Mouse (Mus musculus) lung, postnatal 0 days (tissue): ENCODE results near the gene Esm1. TPM values are rescaled to one million over a fixed set of nuclear protein-coding genes. Genes with fewer than 3 reads are reported as not detected.

ENCODE experiments used
- ATAC-seq: fragments of 200-750 bp; cut with Nextera tagmentation; 2 replicates; pipeline ENCODE4 v1.8.0; 2017; ENCODE audit warnings: moderate library complexity
- DNase-seq: peaks from one replicate; pipeline ENCODE4 v3.0.0-alpha.2; 2016; ENCODE audit warnings: low spot score
- H3K27ac ChIP-seq: fragments of 300-500 bp; sonication (generic); 2 replicates; pipeline ENCODE4 v1.5.1; 2014; ENCODE audit warnings: antibody characterized with exemption, mild to moderate bottlenecking, low read length, mixed read lengths
- H3K27me3 ChIP-seq: fragments of 300-500 bp; sonication (generic); replicated peaks from 2 replicates; pipeline ENCODE4 v1.6.1; 2014; ENCODE audit warnings: low read length, mixed read lengths; ENCODE audit not compliant: insufficient read depth
- H3K36me3 ChIP-seq: fragments of 300-500 bp; sonication (generic); 2 replicates; pipeline ENCODE4 v1.6.1; 2014; ENCODE audit warnings: low read length, mixed read lengths; ENCODE audit not compliant: insufficient read depth
- H3K4me1 ChIP-seq: fragments of 300-500 bp; sonication (generic); 2 replicates; pipeline ENCODE4 v1.6.1; 2014; ENCODE audit warnings: antibody characterized with exemption, low read depth, low read length, mixed read lengths; ENCODE audit not compliant: insufficient read depth
- H3K4me2 ChIP-seq: fragments of 300-500 bp; sonication (generic); replicated peaks from 2 replicates; pipeline ENCODE4 v1.6.1; 2014; ENCODE audit warnings: low read depth, mild to moderate bottlenecking, low read length, moderate library complexity, mixed read lengths
- H3K4me3 ChIP-seq: fragments of 300-500 bp; sonication (generic); 2 replicates; pipeline ENCODE4 v1.5.1; 2014; ENCODE audit warnings: low read depth, low read length
- H3K9ac ChIP-seq: fragments of 300-500 bp; sonication (generic); replicated peaks from 2 replicates; pipeline ENCODE4 v1.6.1; 2014; ENCODE audit warnings: low read depth, mild to moderate bottlenecking
- H3K9me3 ChIP-seq: fragments of 300-500 bp; sonication (generic); 2 replicates; pipeline ENCODE4 v1.6.1; 2016; ENCODE audit warnings: low read length, mixed read lengths
- CTCF ChIP-seq: IDR thresholded peaks from 2 replicates; pipeline ENCODE4 v1.5.1; 2016; ENCODE audit warnings: antibody characterized with exemption, mild to moderate bottlenecking
- EP300 ChIP-seq: IDR thresholded peaks from 2 replicates; pipeline ENCODE4 v1.6.1; 2016; ENCODE audit warnings: antibody characterized with exemption, mild to moderate bottlenecking, control low read depth
- WGBS: fragments of 180-500 bp; shearing (Covaris S2); extraction: QIAGEN DNeasy Blood & Tissue Kit; methylation state at CpG from one replicate; pipeline ENCODE4 v1.1.7; 2014; 5-methylcytosine and 5-hydroxymethylcytosine counted together
- polyA plus RNA-seq: library from polyadenylated mRNA; unstranded; fragments of >200 nt; fragmentation: Nextera tagmentation; extraction: Ambion mirVana; gene quantifications from 2 replicates; pipeline ENCODE4 v1.2.1, GENCODE M21; 2015

Gene Esm1
- 4.8 and 5.3 TPM in 2 replicates for polyA plus RNA-seq

DNA sequence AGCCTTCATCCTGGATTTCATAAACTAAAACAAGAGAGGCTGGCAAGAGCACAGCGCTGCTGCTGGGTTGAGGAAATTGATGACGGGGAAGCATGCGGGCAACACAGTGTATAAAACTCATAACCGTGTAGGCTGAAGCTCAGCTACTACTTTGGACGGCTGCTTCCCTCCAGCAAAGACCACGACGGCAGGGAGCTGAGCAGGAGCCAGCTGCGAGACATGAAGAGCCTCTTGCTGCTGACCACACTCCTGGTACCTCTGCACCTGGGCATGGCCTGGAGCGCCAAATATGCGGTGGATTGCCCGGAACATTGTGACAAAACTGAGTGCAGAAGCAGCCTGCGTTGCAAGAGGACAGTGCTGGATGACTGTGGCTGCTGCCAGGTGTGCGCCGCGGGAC lies at the start of gene Esm1:
Gene Esm1 (plus strand): TSS at position 36 of the 400 bp plus-strand sequence.
- Histone ChIP-seq H3K27me3 (no peaks in the 10 kb centered on the region), H3K4me1 (no peaks in the 10 kb centered on the region), H3K36me3 (no peaks in the 10 kb centered on the region), H3K9ac (no peak within 1 kb of the TSS), H3K9me3 (no peaks in the 10 kb centered on the region), H3K4me3 (no peak within 1 kb of the TSS), H3K4me2 (peak within 1 kb of the TSS; percentile 8), H3K27ac (no peak within 1 kb of the TSS)
- ATAC-seq (peak; percentile 37; the same call in 1 of the 2 replicates), DNase-seq (no peak)
- WGBS: 21% methylated on average over 15 of the region's 15 CpGs
- TF ChIP-seq EP300 (no peak), CTCF (no peak)

- H3K27me3 ChIP-seq: no peaks in the 10 kb centered on the region
- no peaks in the 10 kb centered on the region for H3K4me1 ChIP-seq
- no peaks in the 10 kb centered on the region for H3K36me3 ChIP-seq
- no peak overlapping the region for H3K4me2 ChIP-seq
- no peak for DNase-seq
- ATAC-seq: no peak
- no peak overlapping the region for H3K27ac ChIP-seq
- WGBS: 87% methylated on average over 5 of the region's 5 CpGs
- H3K9me3 ChIP-seq: no peaks in the 10 kb centered on the region
- no peak overlapping the region for H3K9ac ChIP-seq
- no peak overlapping the region for H3K4me3 ChIP-seq
- no peak for TF ChIP-seq CTCF
- TF ChIP-seq EP300: no peak
Observed at GRCm38 (mm10) chr13:113164252-113165005, 45.0 kb upstream of the Esm1 start.

- H3K27me3 ChIP-seq: no peaks in the 10 kb centered on the region
- H3K4me3 ChIP-seq: no peak overlapping the region
- DNase-seq (peak; percentile 8), ATAC-seq (0 out of 2 replicates have a peak, but pooled peaks have one; percentile 19)
- no peak for TF ChIP-seq CTCF
- no peak for TF ChIP-seq EP300
- no peaks in the 10 kb centered on the region for H3K4me1 ChIP-seq
- H3K9me3 ChIP-seq: no peaks in the 10 kb centered on the region
- H3K9ac ChIP-seq: no peak overlapping the region
- no peak overlapping the region for H3K4me2 ChIP-seq
- no peaks in the 10 kb centered on the region for H3K36me3 ChIP-seq
- WGBS: 59% methylated on average over 9 of the region's 9 CpGs
- H3K27ac ChIP-seq: no peak overlapping the region
Observed at GRCm38 (mm10) chr13:113168018-113168534, 41.4 kb upstream of the Esm1 start.

DNA sequence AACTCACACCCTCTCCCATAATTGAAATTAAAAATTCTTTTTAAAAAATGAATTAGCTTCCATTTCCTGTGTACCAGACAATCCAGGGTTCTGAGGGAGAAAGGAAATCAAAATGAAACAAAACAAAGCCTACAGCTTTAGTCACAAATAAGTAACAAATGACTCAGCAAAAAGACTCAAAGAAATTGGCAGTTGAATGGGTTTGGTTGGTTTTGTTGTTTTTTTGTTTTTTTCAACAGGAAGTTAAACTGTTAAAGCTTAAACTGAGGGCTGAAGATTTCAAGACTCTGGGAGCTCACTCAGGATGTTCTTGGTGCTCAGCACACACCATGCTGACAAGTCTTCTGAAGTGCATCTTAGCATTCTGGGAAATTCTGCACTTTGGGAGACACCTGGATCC lies 39.2 kb upstream of the Esm1 start:
- H3K27ac ChIP-seq: no peak overlapping the region
- DNase-seq (peak; percentile 10), ATAC-seq (no peak)
- H3K4me1 ChIP-seq: no peaks in the 10 kb centered on the region
- no peak overlapping the region for H3K4me2 ChIP-seq
- H3K9me3 ChIP-seq: no peaks in the 10 kb centered on the region
- H3K9ac ChIP-seq: no peak overlapping the region
- TF ChIP-seq EP300 (no peak), CTCF (no peak)
- no peak overlapping the region for H3K4me3 ChIP-seq
- no peaks in the 10 kb centered on the region for H3K27me3 ChIP-seq
- no peaks in the 10 kb centered on the region for H3K36me3 ChIP-seq

DNA sequence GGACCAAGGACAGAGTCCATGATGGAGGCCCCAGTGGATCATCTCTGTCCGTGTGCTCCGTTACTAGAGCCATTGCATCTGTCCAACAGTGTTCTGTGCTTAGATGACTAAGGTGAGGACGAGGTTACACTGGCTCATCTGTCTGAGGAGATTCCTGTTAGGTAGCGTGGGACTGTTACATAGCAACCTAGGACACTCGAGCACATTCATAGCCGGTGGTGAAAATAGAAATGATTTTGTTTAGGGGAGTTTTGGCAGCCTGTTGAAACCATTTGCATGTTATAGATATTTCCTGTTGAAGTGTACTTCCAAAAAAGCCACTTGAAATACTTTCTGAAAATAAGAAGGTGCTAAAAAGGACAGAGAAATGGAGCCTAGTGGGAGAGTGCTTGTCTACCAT lies 35.3 kb upstream of the Esm1 start:
- TF ChIP-seq CTCF (no peak), EP300 (no peak)
- ATAC-seq: no peak

DNA sequence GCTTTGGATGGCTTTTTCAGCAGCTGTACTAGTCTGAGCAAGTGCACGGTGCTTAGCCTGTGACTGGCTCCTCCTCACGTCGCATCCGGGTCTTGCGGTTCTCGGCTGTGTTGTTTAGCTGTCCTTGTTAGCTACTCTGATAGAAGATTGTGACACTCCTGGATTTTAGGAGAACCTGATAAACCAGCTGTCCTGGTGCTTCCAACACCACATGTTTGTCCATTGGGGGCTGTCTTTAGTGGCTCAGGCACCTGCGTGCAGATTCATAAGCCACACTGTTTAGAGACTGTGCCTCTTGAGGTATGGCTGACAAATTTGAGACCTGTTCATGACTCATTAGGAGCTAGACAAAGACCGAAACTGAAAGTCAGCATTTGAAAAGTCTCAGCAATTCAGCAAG lies 26.1 kb upstream of the Esm1 start:
- no peak for DNase-seq
- TF ChIP-seq CTCF (no peak), EP300 (no peak)

More for the DNA sequence above, 35.3 kb upstream of the Esm1 start:
- no peaks in the 10 kb centered on the region for H3K4me1 ChIP-seq
- no peaks in the 10 kb centered on the region for H3K9me3 ChIP-seq
- no peak overlapping the region for H3K4me2 ChIP-seq
- no peak overlapping the region for H3K27ac ChIP-seq
- no peak overlapping the region for H3K9ac ChIP-seq
- DNase-seq: no peak
- no peak overlapping the region for H3K4me3 ChIP-seq
- H3K36me3 ChIP-seq: no peaks in the 10 kb centered on the region
- no peaks in the 10 kb centered on the region for H3K27me3 ChIP-seq
- 69% methylated on average over 6 of the region's 6 CpGs for WGBS

More for the DNA sequence above, 26.1 kb upstream of the Esm1 start:
- H3K4me2 ChIP-seq: no peak overlapping the region
- no peaks in the 10 kb centered on the region for H3K36me3 ChIP-seq
- H3K27ac ChIP-seq: no peak overlapping the region
- H3K9me3 ChIP-seq: no peaks in the 10 kb centered on the region; the same call in 1 of the 2 replicates
- WGBS: 68% methylated on average over 8 of the region's 8 CpGs
- no peaks in the 10 kb centered on the region for H3K27me3 ChIP-seq
- ATAC-seq: no peak
- no peaks in the 10 kb centered on the region for H3K4me1 ChIP-seq
- H3K4me3 ChIP-seq: no peak overlapping the region
- no peak overlapping the region for H3K9ac ChIP-seq
